Mouse (Mus musculus) fat pad, adult 2 months (tissue): ENCODE measurements around the gene Platr25.
"Not testable (repeated sequence)": the region's sequence is repeated elsewhere in the genome, so short reads cannot be mapped to it uniquely, and the experiment has no call there.

ENCODE experiments used
- DNase-seq: peaks from one replicate; pipeline ENCODE4 v3.0.0-alpha.2; 2011; ENCODE audit warnings: low read depth, low spot score; ENCODE audit errors: extremely low read depth

Platr25 gene

GRCm38 (mm10) chr13:62760432-62761415 is at the start of gene Platr25:
Platr25 (minus strand) TSS chr13:62760709.
- DNase-seq: not testable (repeated sequence)

GRCm38 (mm10) chr13:62807981-62808380 is 47.5 kb upstream of the Platr25 start:
- DNase-seq: not testable (repeated sequence)

GRCm38 (mm10) chr13:62786135-62786493 is 25.6 kb upstream of the Platr25 start:
- not testable (repeated sequence) for DNase-seq

GRCm38 (mm10) chr13:62785199-62786134 is 25.0 kb upstream of the Platr25 start, which contains the start of gene Gm5141:
Gm5141 (minus strand) TSS chr13:62785808.
- not testable (repeated sequence) for DNase-seq

GRCm38 (mm10) chr13:62763806-62764205 is 3.3 kb upstream of the Platr25 start:
- DNase-seq: not testable (repeated sequence)

- DNase-seq: no peak
Observed at GRCm38 (mm10) chr13:62733322-62733721, 27.2 kb downstream of the Platr25 start.

- DNase-seq: not testable (repeated sequence)
Observed at GRCm38 (mm10) chr13:62712611-62713010, 47.9 kb downstream of the Platr25 start.

GRCm38 (mm10) chr13:62685287-62685648 is 75.2 kb downstream of the Platr25 start:
- not testable (repeated sequence) for DNase-seq

GRCm38 (mm10) chr13:62684608-62685286 is 75.8 kb downstream of the Platr25 start:
- not testable (repeated sequence) for DNase-seq

- no peak for DNase-seq
Observed at GRCm38 (mm10) chr13:62653369-62653743, 107.2 kb downstream of the Platr25 start.

- peak; percentile 19 for DNase-seq
Observed at GRCm38 (mm10) chr13:62652681-62653368, 107.7 kb downstream of the Platr25 start.

GRCm38 (mm10) chr13:62627071-62627470 is 133.4 kb downstream of the Platr25 start:
- DNase-seq: peak; percentile 1

- DNase-seq: not testable (repeated sequence)
Observed at GRCm38 (mm10) chr13:62624277-62624665, 136.2 kb downstream of the Platr25 start.

GRCm38 (mm10) chr13:62623577-62624276 is 136.8 kb downstream of the Platr25 start, which contains the start of gene 6720489N17Rik:
6720489N17Rik (minus strand) TSS chr13:62624182.
- peak; percentile 0 for DNase-seq
